ENCODE assay signal across 14 mouse cellular contexts in the genomic region with DNA sequence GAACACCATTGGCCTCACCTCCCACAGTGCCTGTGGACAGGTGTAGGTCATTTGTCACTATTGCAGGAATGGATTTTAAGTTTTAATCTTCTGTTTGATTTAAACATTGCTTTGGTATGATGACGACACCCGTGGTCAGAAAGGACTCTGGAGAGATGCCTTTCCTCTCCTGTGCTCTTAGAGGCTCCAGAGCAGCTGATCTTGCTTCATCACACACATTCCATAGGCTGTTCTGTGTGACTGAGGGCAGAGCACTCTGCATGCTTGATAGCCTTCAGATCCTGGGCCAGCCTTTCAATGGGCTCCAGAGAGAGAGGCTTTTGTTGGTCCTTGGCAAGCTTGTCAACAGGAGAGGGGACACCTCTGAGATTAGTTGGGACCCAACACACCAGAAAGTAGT.
"Had no signal": no experiment of that assay in that cellular context is flagged by ENCODE, and none has a peak within 500 bp of the region (broad histone marks: within the 10 kb centered on the region; RNA-seq: fewer than 3 reads in every experiment).

No protein-coding gene starts in this region.

- H3K9me3 ChIP-seq: limb, embryonic 13.5 days; midbrain, embryonic 12.5 days; stomach, embryonic 15.5 days had no signal

- H3K4me2 ChIP-seq: limb, embryonic 13.5 days; lung, embryonic 14.5 days; midbrain, embryonic 12.5 days; stomach, embryonic 15.5 days had no signal

- H3K9ac ChIP-seq: limb, embryonic 13.5 days; liver, embryonic 14.5 days; lung, embryonic 14.5 days; midbrain, embryonic 12.5 days; stomach, embryonic 15.5 days had no signal

- H3K27ac ChIP-seq: kidney, postnatal 0 days; layer of hippocampus, adult 2 months; limb, embryonic 13.5 days; liver, embryonic 14.5 days; midbrain, embryonic 12.5 days; stomach, embryonic 15.5 days had no signal

- H3K27me3 ChIP-seq: limb, embryonic 13.5 days; midbrain, embryonic 12.5 days; stomach, embryonic 15.5 days had no signal

- H3K4me3 ChIP-seq: layer of hippocampus, adult 2 months; limb, embryonic 13.5 days; midbrain, embryonic 12.5 days; stomach, embryonic 15.5 days had no signal

- H3K36me3 ChIP-seq: limb, embryonic 13.5 days; midbrain, embryonic 12.5 days; stomach, embryonic 15.5 days had no signal

- DNase-seq: kidney, postnatal 4 days; left cerebral cortex, postnatal 4 days; right cerebral cortex, postnatal 14 days; thymus, adult 2 months; thymus, postnatal 25 days had no signal

- ATAC-seq: intestine, embryonic 16.5 days; midbrain, embryonic 16.5 days had no signal

- H3K4me1 ChIP-seq: limb, embryonic 13.5 days; midbrain, embryonic 12.5 days; stomach, embryonic 15.5 days had no signal
